Mouse (Mus musculus): ENCODE data around the gene Clhc1. TPM values are rescaled to one million over a fixed set of nuclear protein-coding genes. Genes with fewer than 3 reads are reported as not detected.

Clhc1 gene
- total and polyA plus RNA-seq, 3 experiments, result 3.9 to 6.5 (median 6.3) TPM

GRCm38 (mm10) chr11:29547249-29547751 is 450 bp upstream of the Clhc1 start:
- Histone ChIP-seq H3K4me3 (replicated peaks in 1 of 3; ENCODE audit: low read depth in 2 of 3, low read length in 2 of 3, poor library complexity in 1 of 3) (peak overlapping the region; percentile 73 to 91 (median 81)), H3K27me3 (replicated peaks) (no peaks in the 10 kb centered on the region), H3K27ac (ENCODE audit: insufficient read depth, low read depth) (peak overlapping the region; percentile 91), H3K4me2 (ENCODE audit: insufficient read depth, low read depth, poor library complexity, severe bottlenecking) (no peak overlapping the region), H3K4me1 (ENCODE audit: control insufficient read depth in 1 of 2, insufficient read depth in 2 of 2) (peaks cover 4 to 45% of the 10 kb centered on the region in 2 experiments; a peak in 3 of 4 replicates), H3K79me2 (replicated peaks; ENCODE audit: control insufficient read depth, extremely low read depth, insufficient read depth, poor library complexity, severe bottlenecking) (peaks cover 35% of the 10 kb centered on the region), H3K36me3 (replicated peaks in 1 of 2; ENCODE audit: control insufficient read depth in 1 of 2, insufficient read depth in 1 of 2, low read length in 1 of 2) (peaks cover 26 to 37% of the 10 kb centered on the region in 2 experiments), H3K9me3 (replicated peaks; ENCODE audit: low read length) (no peaks in the 10 kb centered on the region), H3K9ac (ENCODE audit: insufficient read depth, low read depth) (peak overlapping the region; percentile 98)
- no peak for DNase-seq (ENCODE audit: extremely low read depth)
- in situ Hi-C loops (cut with MboI; ENCODE audit: low pct_ligation_motif_present, low pct_unique_long_range_greater_than_20kb, low sequenced_read_pairs) (loop anchor here (5.0 to 25.0 kb wide), 3 partner anchors 145 to 338 kb away; partner anchors contain the start of gene Rtn4), dilution Hi-C loops (cut with MboI; ENCODE audit: extremely low pct_ligation_motif_present, extremely low pct_unique_long_range_greater_than_20kb, low sequenced_read_pairs) (no loop called here)
- TF ChIP-seq EP300 (IDR thresholded peaks at IDR 0.05; ENCODE audit: low read length) (no peak), CHD1 (IDR thresholded peaks at IDR 0.05; ENCODE audit: low read depth, low read length) (peak; percentile 41; the same call in 1 of the 2 replicates)

- in situ Hi-C loops (cut with MboI; ENCODE audit: low pct_ligation_motif_present, low pct_unique_long_range_greater_than_20kb, low sequenced_read_pairs) (loop anchor here (5.0 to 25.0 kb wide), 3 partner anchors 144 to 336 kb away; partner anchors contain the start of gene Rtn4), dilution Hi-C loops (cut with MboI; ENCODE audit: extremely low pct_ligation_motif_present, extremely low pct_unique_long_range_greater_than_20kb, low sequenced_read_pairs) (no loop called here)
- TF ChIP-seq BHLHE40 (IDR thresholded peaks at IDR 0.05; ENCODE audit: low read depth, low read length), result no peak; the same call in none of the 2 replicates
- TF ChIP-seq TBP (conservative IDR thresholded peaks at IDR 0.05; ENCODE audit: low read depth, low read length), result 0 out of 2 replicates have a peak, but pooled peaks have one; percentile 39
- TF ChIP-seq USF2 (conservative IDR thresholded peaks at IDR 0.05; ENCODE audit: low read depth, low read length), result no peak
- no peak for TF ChIP-seq UBTF (IDR thresholded peaks at IDR 0.05; ENCODE audit: low read depth, low read length)
- TF ChIP-seq RCOR1 (conservative IDR thresholded peaks at IDR 0.05; ENCODE audit: low read depth, low read length), result no peak
- no peak for TF ChIP-seq ZNF384 (IDR thresholded peaks at IDR 0.05; ENCODE audit: low read depth, low read length)
- TF ChIP-seq ZMIZ1 (IDR thresholded peaks at IDR 0.05; ENCODE audit: low read depth, low read length), result peak; percentile 59; the same call in 1 of the 2 replicates
- TF ChIP-seq MAFK (IDR thresholded peaks at IDR 0.05; ENCODE audit: insufficient replicate concordance, low read length), result no peak
- TF ChIP-seq MYC (IDR thresholded peaks at IDR 0.05; ENCODE audit: low read depth, low read length), result peak; percentile 63; the same call in 1 of the 2 replicates
- TF ChIP-seq MAX (IDR thresholded peaks at IDR 0.05; ENCODE audit: low read length), result peak; percentile 9; the same call in 1 of the 2 replicates
- TF ChIP-seq TCF12 (IDR thresholded peaks at IDR 0.05; ENCODE audit: low read depth, low read length), result no peak; the same call in 1 of the 2 replicates
- TF ChIP-seq ETS1 (conservative IDR thresholded peaks at IDR 0.05; ENCODE audit: low read depth, low read length), result no peak; the same call in 1 of the 2 replicates
- no peak for TF ChIP-seq MEF2A (IDR thresholded peaks at IDR 0.05; ENCODE audit: borderline replicate concordance, low read depth, low read length)
- peak in 1 of 2 experiments; percentile 56; a peak in 2 of 4 replicates for TF ChIP-seq CTCF (conservative IDR thresholded peaks at IDR 0.05 in 1 of 2, IDR thresholded peaks at IDR 0.05 in 1 of 2; ENCODE audit: low read depth in 2 of 2, low read length in 2 of 2)
- no peak for TF ChIP-seq IRF4 (IDR thresholded peaks at IDR 0.05; ENCODE audit: low read depth, low read length)
- 0 out of 2 replicates have a peak, but pooled peaks have one; percentile 7 for TF ChIP-seq SMC3 (IDR thresholded peaks at IDR 0.05; ENCODE audit: low read depth, low read length)
- TF ChIP-seq MXI1 (IDR thresholded peaks at IDR 0.05; ENCODE audit: low read depth, low read length), result peak; percentile 50; the same call in 1 of the 2 replicates
- TF ChIP-seq NELFE (IDR thresholded peaks at IDR 0.05; ENCODE audit: low read depth, low read length), result peak; percentile 36; the same call in 1 of the 2 replicates
- Histone ChIP-seq H3K4me1 (ENCODE audit: control insufficient read depth in 1 of 2, insufficient read depth in 2 of 2) (peaks cover 4 to 45% of the 10 kb centered on the region in 2 experiments; a peak in 3 of 4 replicates), H3K4me3 (replicated peaks in 1 of 3; ENCODE audit: low read depth in 2 of 3, low read length in 2 of 3, poor library complexity in 1 of 3) (peak overlapping the region; percentile 73 to 91 (median 81)), H3K27ac (ENCODE audit: insufficient read depth, low read depth) (peak overlapping the region; percentile 91), H3K79me2 (replicated peaks; ENCODE audit: control insufficient read depth, extremely low read depth, insufficient read depth, poor library complexity, severe bottlenecking) (peaks cover 34% of the 10 kb centered on the region), H3K36me3 (replicated peaks in 1 of 2; ENCODE audit: control insufficient read depth in 1 of 2, insufficient read depth in 1 of 2, low read length in 1 of 2) (peaks cover 22 to 29% of the 10 kb centered on the region in 2 experiments), H3K9me3 (replicated peaks; ENCODE audit: low read length) (no peaks in the 10 kb centered on the region), H3K4me2 (ENCODE audit: insufficient read depth, low read depth, poor library complexity, severe bottlenecking) (peak overlapping the region; percentile 100), H3K27me3 (replicated peaks) (no peaks in the 10 kb centered on the region), H3K9ac (ENCODE audit: insufficient read depth, low read depth) (peak overlapping the region; percentile 98)
- peak; percentile 68 for DNase-seq (ENCODE audit: extremely low read depth)
Measured at GRCm38 (mm10) chr11:29548504-29549424, 1.0 kb downstream of the Clhc1 start.
